Mouse (Mus musculus): ENCODE results near the gene Aff4.
A peak's percentile ranks its signal among the peaks of the same experiment; 100 is the strongest.

Gene Aff4

GRCm38 (mm10) chr11:53427993-53428715, 77.5 kb downstream of the Aff4 start:
- no peak for DNase-seq (ENCODE audit: low spot score)

GRCm38 (mm10) chr11:53428716-53429057, 78.1 kb downstream of the Aff4 start:
- no peak for DNase-seq (ENCODE audit: low spot score)

GRCm38 (mm10) chr11:53429182-53429581, 78.5 kb downstream of the Aff4 start:
- no peak for DNase-seq (ENCODE audit: low spot score)

- peak; percentile 14 for DNase-seq (ENCODE audit: low spot score)
Observed at GRCm38 (mm10) chr11:53430300-53430669, 79.7 kb downstream of the Aff4 start.

- DNase-seq (ENCODE audit: low spot score): peak; percentile 97
Observed at GRCm38 (mm10) chr11:53430670-53431346, 80.2 kb downstream of the Aff4 start, which contains the start of the genes Uqcrq and Gdf9. Gene Uqcrq (minus strand): TSS chr11:53430831. Gene Gdf9 (plus strand): TSS chr11:53431023.

- no peak for DNase-seq (ENCODE audit: low spot score)
Observed at GRCm38 (mm10) chr11:53431347-53432056, 80.9 kb downstream of the Aff4 start.

GRCm38 (mm10) chr11:53433057-53433456, 82.4 kb downstream of the Aff4 start:
- no peak for DNase-seq (ENCODE audit: low spot score)

- DNase-seq (ENCODE audit: low spot score): no peak
Observed at GRCm38 (mm10) chr11:53435504-53435903, 84.9 kb downstream of the Aff4 start.

GRCm38 (mm10) chr11:53436338-53436737, 85.7 kb downstream of the Aff4 start:
- DNase-seq (ENCODE audit: low spot score): no peak

- DNase-seq (ENCODE audit: low spot score): no peak
Observed at GRCm38 (mm10) chr11:53441921-53442320, 91.3 kb downstream of the Aff4 start.

GRCm38 (mm10) chr11:53443861-53444260, 93.2 kb downstream of the Aff4 start:
- no peak for DNase-seq (ENCODE audit: low spot score)

GRCm38 (mm10) chr11:53445562-53445961, 94.9 kb downstream of the Aff4 start:
- no peak for DNase-seq (ENCODE audit: low spot score)

- no peak for DNase-seq (ENCODE audit: low spot score)
Observed at GRCm38 (mm10) chr11:53446183-53446582, 95.5 kb downstream of the Aff4 start.

GRCm38 (mm10) chr11:53447996-53448395, 97.4 kb downstream of the Aff4 start:
- no peak for DNase-seq (ENCODE audit: low spot score)

GRCm38 (mm10) chr11:53448529-53448928, 97.9 kb downstream of the Aff4 start:
- no peak for DNase-seq (ENCODE audit: low spot score)

- DNase-seq (ENCODE audit: low spot score): no peak
Observed at GRCm38 (mm10) chr11:53450070-53450705, 99.6 kb downstream of the Aff4 start.

- no peak for DNase-seq (ENCODE audit: low spot score)
Observed at GRCm38 (mm10) chr11:53451361-53451760, 100.7 kb downstream of the Aff4 start.

- DNase-seq (ENCODE audit: low spot score): no peak
Observed at GRCm38 (mm10) chr11:53452396-53452795, 101.8 kb downstream of the Aff4 start.

- DNase-seq (ENCODE audit: low spot score): no peak
Observed at GRCm38 (mm10) chr11:53453031-53453430, 102.4 kb downstream of the Aff4 start.

GRCm38 (mm10) chr11:53456474-53457371, 106.1 kb downstream of the Aff4 start, which contains the start of the genes Gm10447 and Shroom1:
Gene Gm10447 (minus strand): TSS chr11:53457110.
Gene Shroom1 (plus strand): TSS chr11:53457205.
- DNase-seq (ENCODE audit: low spot score): peak; percentile 46

- no peak for DNase-seq (ENCODE audit: low spot score)
Observed at GRCm38 (mm10) chr11:53457372-53457954, 106.8 kb downstream of the Aff4 start.
